Comparison of ENCODE assay signal across 8 mouse cellular contexts in the genomic region with DNA sequence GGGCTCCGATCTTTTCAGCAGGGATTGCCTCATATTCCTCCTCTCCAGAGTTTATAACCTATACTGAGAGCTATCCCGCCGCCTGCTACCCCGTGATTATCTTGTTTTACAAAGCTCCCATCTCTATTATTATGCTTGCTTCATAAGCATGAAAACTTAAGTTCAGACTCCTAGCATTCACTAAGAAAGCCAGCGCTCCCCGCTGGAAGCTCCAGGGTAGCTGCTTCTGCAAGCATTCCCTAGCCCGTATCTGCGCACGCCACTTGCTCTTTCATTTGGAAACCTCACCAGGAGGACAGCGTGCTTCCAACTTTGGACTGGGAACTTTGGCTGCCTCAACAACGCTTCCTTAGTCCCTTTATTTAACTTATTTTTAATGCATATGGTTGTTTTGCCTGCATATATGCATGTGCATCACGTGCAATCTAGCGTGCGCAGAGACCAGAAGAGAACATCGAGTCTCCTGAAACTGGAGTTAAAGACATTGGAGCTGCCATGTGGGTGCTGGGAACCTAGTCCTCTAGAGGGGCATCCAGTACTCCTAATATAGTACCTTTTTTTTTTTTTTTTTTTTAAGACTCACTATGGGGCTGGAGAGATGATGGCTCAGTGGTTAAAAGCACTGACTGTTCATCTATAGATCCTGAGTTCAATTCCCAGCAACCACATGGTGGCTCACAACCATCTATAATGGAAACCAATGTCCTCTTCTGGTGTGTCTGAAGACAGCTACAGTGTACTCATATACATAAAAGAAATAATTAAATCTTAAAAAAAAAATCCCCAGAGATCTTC. TPM values are rescaled to one million over a fixed set of nuclear protein-coding genes. Genes with fewer than 3 reads are reported as not detected.
DNase-seq lines count a peak whose midpoint lies in the region; ATAC-seq and TF ChIP-seq lines count a peak whose summit lies in the region.

No protein-coding gene starts in this region.

- H3K27me3 ChIP-seq in embryonic facial prominence, embryonic 13.5 days = no peaks in the 10 kb centered on the region
- H3K27me3 ChIP-seq in heart, embryonic 11.5 days (ENCODE audit: control insufficient read depth, insufficient read depth, low read length) = no peaks in the 10 kb centered on the region
- no peaks in the 10 kb centered on the region for H3K27me3 ChIP-seq in liver, adult 2 months (ENCODE audit: control insufficient read depth, insufficient read depth, low read length)
- no peaks in the 10 kb centered on the region for H3K27me3 ChIP-seq in midbrain, embryonic 15.5 days (replicated peaks)

- TF ChIP-seq CTCF in liver, adult 2 months (IDR thresholded peaks at IDR 0.05; ENCODE audit: low read depth, low read length) = no peak

- no peaks in the 10 kb centered on the region for H3K9me3 ChIP-seq in embryonic facial prominence, embryonic 13.5 days
- no peaks in the 10 kb centered on the region for H3K9me3 ChIP-seq in heart, embryonic 11.5 days (replicated peaks; ENCODE audit: control insufficient read depth, low read length)
- no peaks in the 10 kb centered on the region for H3K9me3 ChIP-seq in midbrain, embryonic 15.5 days

- WGBS in embryonic facial prominence, embryonic 13.5 days = 2% methylated on average over 15 of the region's 15 CpGs
- 5% methylated on average over 15 of the region's 15 CpGs for WGBS in heart, embryonic 11.5 days (ENCODE audit: insufficient replicate concordance)
- 7% methylated on average over 15 of the region's 15 CpGs for WGBS in liver, adult 2 months
- WGBS in midbrain, embryonic 15.5 days = 2% methylated on average over 15 of the region's 15 CpGs

- peak overlapping the region; percentile 59 for H3K4me3 ChIP-seq in embryonic facial prominence, embryonic 13.5 days
- H3K4me3 ChIP-seq in heart, embryonic 11.5 days (ENCODE audit: low read depth, low read length) = peak overlapping the region; percentile 65
- peak overlapping the region; percentile 50 for H3K4me3 ChIP-seq in liver, adult 2 months (ENCODE audit: insufficient read depth, low read depth, low read length)
- peak overlapping the region; percentile 51 for H3K4me3 ChIP-seq in midbrain, embryonic 15.5 days

- no peak for ATAC-seq in embryonic facial prominence, embryonic 13.5 days (ENCODE audit: insufficient number of reproducible peaks, insufficient read depth, low FRiP score, low TSS enrichment, low read depth)
- 0 out of 2 replicates have a peak, but pooled peaks have one; percentile 23 for ATAC-seq in heart, embryonic 11.5 days (replicated peaks; ENCODE audit: insufficient number of reproducible peaks, low FRiP score, low TSS enrichment)
- peak; percentile 19; the same call in 1 of the 2 replicates for ATAC-seq in midbrain, embryonic 15.5 days (replicated peaks)

- no peaks in the 10 kb centered on the region for H3K79me2 ChIP-seq in liver, adult 2 months (ENCODE audit: control insufficient read depth, insufficient read depth, low read length)

- DNase-seq in urinary bladder, postnatal 25 days (ENCODE audit: low spot score) = peak; percentile 38
- DNase-seq in urinary bladder, adult 2 months (ENCODE audit: low spot score) = no peak
- DNase-seq in kidney, adult 8-10 months = peak; percentile 55 to 58
- peak; percentile 70 for DNase-seq in liver, adult 2 months (ENCODE audit: extremely low read depth, low read depth, low spot score)
- peak; percentile 67 for DNase-seq in testis, postnatal 10 days (ENCODE audit: low spot score)

- TF ChIP-seq POLR2A in liver, adult 2 months (IDR thresholded peaks at IDR 0.05; ENCODE audit: extremely low read depth, insufficient read depth, low read length) = no peak

- peak overlapping the region; percentile 84 for H3K27ac ChIP-seq in embryonic facial prominence, embryonic 13.5 days
- peak overlapping the region; percentile 74 for H3K27ac ChIP-seq in heart, embryonic 11.5 days (ENCODE audit: low read depth, low read length)
- H3K27ac ChIP-seq in liver, adult 2 months (replicated peaks; ENCODE audit: insufficient read depth, low read depth, low read length) = peak overlapping the region; percentile 63
- peak overlapping the region; percentile 61 for H3K27ac ChIP-seq in midbrain, embryonic 15.5 days

- H3K9ac ChIP-seq in embryonic facial prominence, embryonic 13.5 days = peak overlapping the region; percentile 70
- H3K9ac ChIP-seq in heart, embryonic 11.5 days (ENCODE audit: low read depth, low read length) = peak overlapping the region; percentile 71
- H3K9ac ChIP-seq in liver, adult 2 months (ENCODE audit: low read depth, low read length) = peak overlapping the region; percentile 63
- H3K9ac ChIP-seq in midbrain, embryonic 15.5 days = peak overlapping the region; percentile 6

- H3K36me3 ChIP-seq in embryonic facial prominence, embryonic 13.5 days = no peaks in the 10 kb centered on the region
- H3K36me3 ChIP-seq in heart, embryonic 11.5 days (ENCODE audit: control insufficient read depth, insufficient read depth, low read length) = no peaks in the 10 kb centered on the region
- H3K36me3 ChIP-seq in liver, adult 2 months (ENCODE audit: control insufficient read depth, insufficient read depth, low read length) = no peaks in the 10 kb centered on the region
- H3K36me3 ChIP-seq in midbrain, embryonic 15.5 days (replicated peaks) = no peaks in the 10 kb centered on the region

- H3K4me2 ChIP-seq in embryonic facial prominence, embryonic 13.5 days = peak overlapping the region; percentile 61
- peak overlapping the region; percentile 82 for H3K4me2 ChIP-seq in heart, embryonic 11.5 days
- H3K4me2 ChIP-seq in midbrain, embryonic 15.5 days = peak overlapping the region; percentile 71

- peaks cover 3% of the 10 kb centered on the region for H3K4me1 ChIP-seq in embryonic facial prominence, embryonic 13.5 days
- peaks cover 5% of the 10 kb centered on the region; the same call in 1 of the 2 replicates for H3K4me1 ChIP-seq in heart, embryonic 11.5 days (ENCODE audit: control insufficient read depth, insufficient read depth, low read length)
- H3K4me1 ChIP-seq in liver, adult 2 months (ENCODE audit: control insufficient read depth, insufficient read depth, low read length) = peaks cover 11% of the 10 kb centered on the region
- H3K4me1 ChIP-seq in midbrain, embryonic 15.5 days = peaks cover 31% of the 10 kb centered on the region

RNA-seq across cellular contexts. Expression of gene Cfap126, which starts 1.7 kb away (rescaled TPM):
- polyA plus RNA-seq in urinary bladder, adult 2 months (2012; rRNA removed) = 11.3 and 12.6 TPM in 2 replicates
- 1.3 and 2.1 TPM in 2 replicates for polyA plus RNA-seq in embryonic facial prominence, embryonic 13.5 days (2015; fragmentation: Nextera tagmentation; extraction: Ambion mirVana)
- 2.7 and 5.6 TPM in 2 replicates for polyA plus RNA-seq in heart, embryonic 11.5 days (2014; fragmentation: Nextera tagmentation; extraction: Ambion mirVana)
- total RNA-seq in liver, adult 2 months (2014; rRNA removed) = 0.13 and 0.37 TPM in 2 replicates
- 1.5 and 3.5 TPM in 2 replicates for polyA plus RNA-seq in liver, adult 2 months (2012; rRNA removed)
- polyA plus RNA-seq in midbrain, embryonic 15.5 days (2015; fragmentation: Nextera tagmentation; extraction: Ambion mirVana) = 6.5 and 9.0 TPM in 2 replicates

RNA-seq across cellular contexts. Expression of gene Sdhc, which starts 38.4 kb away (rescaled TPM):
- polyA plus RNA-seq in urinary bladder, adult 2 months (2012; rRNA removed) = 286 and 310 TPM in 2 replicates
- 249 and 258 TPM in 2 replicates for polyA plus RNA-seq in embryonic facial prominence, embryonic 13.5 days (2015; fragmentation: Nextera tagmentation; extraction: Ambion mirVana)
- 426 and 502 TPM in 2 replicates for polyA plus RNA-seq in heart, embryonic 11.5 days (2014; fragmentation: Nextera tagmentation; extraction: Ambion mirVana)
- 194 and 217 TPM in 2 replicates for total RNA-seq in liver, adult 2 months (2014; rRNA removed)
- polyA plus RNA-seq in liver, adult 2 months (2012; rRNA removed) = 375 and 403 TPM in 2 replicates
- 286 and 289 TPM in 2 replicates for polyA plus RNA-seq in midbrain, embryonic 15.5 days (2015; fragmentation: Nextera tagmentation; extraction: Ambion mirVana)

RNA-seq across cellular contexts. Expression of gene Mpz, which starts 38.5 kb away (rescaled TPM):
- polyA plus RNA-seq in urinary bladder, adult 2 months (2012; rRNA removed) = 24.1 and 28.5 TPM in 2 replicates
- 7.7 and 9.4 TPM in 2 replicates for polyA plus RNA-seq in embryonic facial prominence, embryonic 13.5 days (2015; fragmentation: Nextera tagmentation; extraction: Ambion mirVana)
- 0.30 TPM in 1 of 2 replicates, not detected in the other for polyA plus RNA-seq in heart, embryonic 11.5 days (2014; fragmentation: Nextera tagmentation; extraction: Ambion mirVana)
- total RNA-seq in liver, adult 2 months (2014; rRNA removed) = 0.07 and 0.09 TPM in 2 replicates
- polyA plus RNA-seq in liver, adult 2 months (2012; rRNA removed) = 0.27 and 0.83 TPM in 2 replicates
- 0.24 and 0.37 TPM in 2 replicates for polyA plus RNA-seq in midbrain, embryonic 15.5 days (2015; fragmentation: Nextera tagmentation; extraction: Ambion mirVana)

RNA-seq across cellular contexts. Expression of gene Fcgr3, which starts 47.2 kb away (rescaled TPM):
- polyA plus RNA-seq in urinary bladder, adult 2 months (2012; rRNA removed) = 30.3 and 31.5 TPM in 2 replicates
- 9.4 and 10.1 TPM in 2 replicates for polyA plus RNA-seq in embryonic facial prominence, embryonic 13.5 days (2015; fragmentation: Nextera tagmentation; extraction: Ambion mirVana)
- polyA plus RNA-seq in heart, embryonic 11.5 days (2014; fragmentation: Nextera tagmentation; extraction: Ambion mirVana) = 3.8 and 4.4 TPM in 2 replicates
- total RNA-seq in liver, adult 2 months (2014; rRNA removed) = 11.5 and 14.5 TPM in 2 replicates
- 2.6 and 4.5 TPM in 2 replicates for polyA plus RNA-seq in liver, adult 2 months (2012; rRNA removed)
- 10.7 and 11.7 TPM in 2 replicates for polyA plus RNA-seq in midbrain, embryonic 15.5 days (2015; fragmentation: Nextera tagmentation; extraction: Ambion mirVana)

Comparison
In these comparisons a context has a peak if more than half of its experiments do, and no peak if none do; other contexts are left out.
1. H3K9ac ChIP-seq: peak in every context shown above with its lines; median percentile 71 in heart, embryonic 11.5 days; 70 in embryonic facial prominence, embryonic 13.5 days; 63 in liver, adult 2 months; 6 in midbrain, embryonic 15.5 days.